Mouse (Mus musculus): ENCODE measurements around the gene Crim1. TPM values are rescaled to one million over a fixed set of nuclear protein-coding genes. Genes with fewer than 3 reads are reported as not detected.

The Crim1 gene
- total and polyA plus RNA-seq, 2 experiments from 2014 or later = 14.1 to 88.9 TPM

- Histone ChIP-seq H3K4me1 (ENCODE audit: insufficient read depth) (no peaks in the 10 kb centered on the region), H3K4me3 (ENCODE audit: low read depth, low read length) (no peak overlapping the region), H3K27me3 (ENCODE audit: insufficient read depth, low read length) (no peaks in the 10 kb centered on the region), H3K27ac (ENCODE audit: low read depth, low read length) (no peak overlapping the region), H3K9me3 (ENCODE audit: low read length) (no peaks in the 10 kb centered on the region), H3K4me2 (ENCODE audit: low read depth) (no peak overlapping the region), H3K36me3 (ENCODE audit: insufficient read depth) (peaks cover 3% of the 10 kb centered on the region; the same call in 1 of the 2 replicates), H3K9ac (no peak overlapping the region)
- DNase-seq = no peak
- WGBS = 80% methylated on average over 8 of the region's 8 CpGs
- no peak for TF ChIP-seq CTCF (IDR thresholded peaks at IDR 0.05; ENCODE audit: low read depth)
- ATAC-seq = no peak
Observed at GRCm38 (mm10) chr17:78331438-78331837, 131.4 kb downstream of the Crim1 start.

GRCm38 (mm10) chr17:78333275-78333674 is 133.2 kb downstream of the Crim1 start:
- ATAC-seq (no peak), DNase-seq (no peak)
- H3K36me3 ChIP-seq (ENCODE audit: insufficient read depth) = peaks cover 3% of the 10 kb centered on the region; the same call in 1 of the 2 replicates
- H3K4me3 ChIP-seq (ENCODE audit: low read depth, low read length) = no peak overlapping the region
- no peaks in the 10 kb centered on the region for H3K27me3 ChIP-seq (ENCODE audit: insufficient read depth, low read length)
- 95% methylated on average over 10 of the region's 10 CpGs for WGBS
- no peaks in the 10 kb centered on the region for H3K4me1 ChIP-seq (ENCODE audit: insufficient read depth)
- no peaks in the 10 kb centered on the region for H3K9me3 ChIP-seq (ENCODE audit: low read length)
- no peak overlapping the region for H3K4me2 ChIP-seq (ENCODE audit: low read depth)
- TF ChIP-seq CTCF (IDR thresholded peaks at IDR 0.05; ENCODE audit: low read depth) = no peak
- no peak overlapping the region for H3K27ac ChIP-seq (ENCODE audit: low read depth, low read length)
- H3K9ac ChIP-seq = no peak overlapping the region

- no peak for DNase-seq
- peak; percentile 65; the same call in 1 of the 2 replicates for ATAC-seq
- 78% methylated on average over 8 of the region's 8 CpGs for WGBS
- no peak overlapping the region for H3K27ac ChIP-seq (ENCODE audit: low read depth, low read length)
- H3K4me3 ChIP-seq (ENCODE audit: low read depth, low read length) = no peak overlapping the region
- H3K4me1 ChIP-seq (ENCODE audit: insufficient read depth) = no peaks in the 10 kb centered on the region
- no peaks in the 10 kb centered on the region for H3K9me3 ChIP-seq (ENCODE audit: low read length)
- no peak overlapping the region for H3K9ac ChIP-seq
- no peak overlapping the region for H3K4me2 ChIP-seq (ENCODE audit: low read depth)
- TF ChIP-seq CTCF (IDR thresholded peaks at IDR 0.05; ENCODE audit: low read depth) = no peak
- H3K27me3 ChIP-seq (ENCODE audit: insufficient read depth, low read length) = no peaks in the 10 kb centered on the region
- peaks cover 3% of the 10 kb centered on the region; the same call in 1 of the 2 replicates for H3K36me3 ChIP-seq (ENCODE audit: insufficient read depth)
Observed at GRCm38 (mm10) chr17:78335250-78335649, 135.2 kb downstream of the Crim1 start.

DNA sequence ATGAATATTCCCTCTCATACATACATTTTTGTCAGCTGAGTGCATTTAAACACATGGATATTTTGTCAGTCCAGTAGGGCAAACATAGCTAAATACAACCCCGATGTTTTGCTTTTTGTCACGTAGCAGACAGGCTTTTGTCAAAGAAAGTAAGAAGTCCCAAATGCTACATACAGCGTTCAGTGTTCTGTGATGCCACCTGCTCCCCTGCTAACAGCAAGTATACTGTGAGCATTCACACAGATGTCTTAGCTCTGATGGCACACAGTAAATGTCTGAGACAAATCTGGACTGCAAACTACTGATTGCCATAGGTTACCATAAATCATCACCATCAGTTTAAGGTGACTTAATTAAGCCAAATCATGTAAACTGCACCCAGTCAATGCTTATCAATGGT is 143.6 kb downstream of the Crim1 start:
- Histone ChIP-seq H3K27ac (ENCODE audit: low read depth, low read length) (no peak overlapping the region), H3K4me3 (ENCODE audit: low read depth, low read length) (no peak overlapping the region), H3K4me2 (ENCODE audit: low read depth) (no peak overlapping the region), H3K9ac (no peak overlapping the region), H3K27me3 (ENCODE audit: insufficient read depth, low read length) (no peaks in the 10 kb centered on the region), H3K9me3 (ENCODE audit: low read length) (no peaks in the 10 kb centered on the region), H3K36me3 (ENCODE audit: insufficient read depth) (no peaks in the 10 kb centered on the region), H3K4me1 (ENCODE audit: insufficient read depth) (no peaks in the 10 kb centered on the region)
- TF ChIP-seq CTCF (IDR thresholded peaks at IDR 0.05; ENCODE audit: low read depth) = no peak
- ATAC-seq = peak; percentile 67
- 65% methylated on average over 3 of the region's 3 CpGs for WGBS
- peak; percentile 38 for DNase-seq

- DNase-seq = no peak
- no peak for ATAC-seq
- TF ChIP-seq CTCF (IDR thresholded peaks at IDR 0.05; ENCODE audit: low read depth) = no peak
- Histone ChIP-seq H3K9me3 (ENCODE audit: low read length) (no peaks in the 10 kb centered on the region), H3K36me3 (ENCODE audit: insufficient read depth) (no peaks in the 10 kb centered on the region), H3K4me3 (ENCODE audit: low read depth, low read length) (no peak overlapping the region), H3K4me2 (ENCODE audit: low read depth) (no peak overlapping the region), H3K9ac (no peak overlapping the region), H3K4me1 (ENCODE audit: insufficient read depth) (no peaks in the 10 kb centered on the region), H3K27ac (ENCODE audit: low read depth, low read length) (no peak overlapping the region), H3K27me3 (ENCODE audit: insufficient read depth, low read length) (no peaks in the 10 kb centered on the region)
- WGBS = 96% methylated on average over 17 of the region's 17 CpGs
Observed at GRCm38 (mm10) chr17:78347111-78347801, 147.2 kb downstream of the Crim1 start.

- TF ChIP-seq CTCF (IDR thresholded peaks at IDR 0.05; ENCODE audit: low read depth) = no peak
- Histone ChIP-seq H3K9ac (no peak overlapping the region), H3K9me3 (ENCODE audit: low read length) (no peaks in the 10 kb centered on the region), H3K27ac (ENCODE audit: low read depth, low read length) (no peak overlapping the region), H3K4me1 (ENCODE audit: insufficient read depth) (no peaks in the 10 kb centered on the region), H3K4me3 (ENCODE audit: low read depth, low read length) (no peak overlapping the region), H3K4me2 (ENCODE audit: low read depth) (no peak overlapping the region), H3K27me3 (ENCODE audit: insufficient read depth, low read length) (no peaks in the 10 kb centered on the region), H3K36me3 (ENCODE audit: insufficient read depth) (peaks cover 3% of the 10 kb centered on the region; the same call in 1 of the 2 replicates)
- WGBS = 82% methylated on average over 12 of the region's 12 CpGs
- DNase-seq (no peak), ATAC-seq (no peak)
Observed at GRCm38 (mm10) chr17:78351676-78352499, 151.8 kb downstream of the Crim1 start.

- no peaks in the 10 kb centered on the region for H3K9me3 ChIP-seq (ENCODE audit: low read length)
- no peaks in the 10 kb centered on the region for H3K27me3 ChIP-seq (ENCODE audit: insufficient read depth, low read length)
- WGBS = 87% methylated on average over 3 of the region's 3 CpGs
- TF ChIP-seq CTCF (IDR thresholded peaks at IDR 0.05; ENCODE audit: low read depth) = no peak
- H3K4me3 ChIP-seq (ENCODE audit: low read depth, low read length) = no peak overlapping the region
- ATAC-seq = no peak
- H3K9ac ChIP-seq = no peak overlapping the region
- no peaks in the 10 kb centered on the region for H3K4me1 ChIP-seq (ENCODE audit: insufficient read depth)
- no peak overlapping the region for H3K27ac ChIP-seq (ENCODE audit: low read depth, low read length)
- no peak for DNase-seq
- no peak overlapping the region for H3K4me2 ChIP-seq (ENCODE audit: low read depth)
- H3K36me3 ChIP-seq (ENCODE audit: insufficient read depth) = peaks cover 3% of the 10 kb centered on the region; the same call in 1 of the 2 replicates
Observed at GRCm38 (mm10) chr17:78352500-78352855, 152.4 kb downstream of the Crim1 start.

All from forebrain, postnatal 0 days (tissue).